Mouse (Mus musculus): Measurements from ENCODE around the gene Gm17581.
A peak's percentile ranks its signal among the peaks of the same experiment; 100 is the strongest.
"Not testable (repeated sequence)": the region's sequence is repeated elsewhere in the genome, so short reads cannot be mapped to it uniquely, and the experiment has no call there.

The Gm17581 gene

DNA sequence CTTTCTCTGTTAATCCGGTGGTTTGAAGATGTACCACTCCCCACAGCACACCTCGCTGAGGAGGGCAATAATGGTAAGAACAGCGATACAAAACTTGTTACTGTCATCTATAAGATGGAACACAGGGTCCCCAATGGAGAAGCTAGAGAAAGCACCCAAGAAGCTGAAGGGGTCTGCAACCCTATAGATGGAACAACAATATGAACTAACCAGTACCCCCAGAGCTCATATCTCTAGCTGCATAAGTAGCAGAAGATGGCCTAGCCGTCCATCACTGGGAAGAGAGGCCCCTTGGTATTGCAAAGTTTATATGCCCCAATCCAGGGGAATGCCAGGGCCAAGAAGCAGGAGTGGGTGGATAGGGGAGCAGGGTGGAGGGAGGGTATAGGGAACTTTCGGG, at the start of gene Gm17581:
Gene Gm17581 (minus strand): TSS at position 101 of the 400 bp plus-strand sequence.
- not testable (repeated sequence) for DNase-seq (ENCODE audit: low spot score in 2 of 2)

DNA sequence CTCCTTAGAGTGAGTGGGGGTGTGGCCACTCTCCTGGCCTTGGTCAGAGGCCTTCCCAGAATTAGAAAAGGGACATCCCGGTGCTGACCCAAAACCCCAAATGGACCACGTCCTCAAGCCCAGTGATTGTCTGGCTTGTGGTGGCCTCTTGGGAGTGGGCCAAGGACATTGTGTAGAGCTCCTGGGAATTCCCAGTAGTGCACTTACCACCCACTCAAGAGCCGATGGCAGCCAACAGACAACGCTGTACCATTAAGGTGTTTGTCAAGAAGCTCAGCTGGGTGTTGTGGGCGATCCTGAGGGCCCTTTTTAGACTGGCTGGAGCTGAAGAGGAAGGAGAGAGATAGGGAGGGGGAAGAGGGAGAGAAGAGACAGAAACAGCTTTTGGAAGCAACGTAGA, 48.9 kb upstream of the Gm17581 start:
- peak; percentile 67 to 72 for DNase-seq (ENCODE audit: low spot score in 2 of 2)

DNA sequence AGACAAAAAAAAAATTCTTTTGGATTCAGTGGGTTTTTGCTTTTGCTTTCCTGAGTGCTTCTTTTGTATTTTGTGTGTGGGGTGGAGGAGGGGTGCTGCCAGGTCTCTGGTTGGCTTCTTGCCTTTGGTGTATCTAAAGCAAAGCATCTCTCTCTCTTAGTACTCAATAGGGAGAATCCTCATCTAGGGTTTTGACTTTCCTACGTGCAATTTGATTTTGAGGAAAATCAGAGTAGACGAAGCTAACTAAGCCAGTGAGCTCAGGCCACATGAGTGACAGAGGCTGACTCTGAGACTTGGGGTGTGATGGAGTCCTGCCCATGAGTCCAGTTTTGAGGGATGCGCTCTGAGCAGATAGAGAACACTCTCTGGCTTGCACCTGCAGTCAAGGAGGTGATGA, 43.8 kb upstream of the Gm17581 start:
- DNase-seq (ENCODE audit: low spot score in 2 of 2) = no peak

DNA sequence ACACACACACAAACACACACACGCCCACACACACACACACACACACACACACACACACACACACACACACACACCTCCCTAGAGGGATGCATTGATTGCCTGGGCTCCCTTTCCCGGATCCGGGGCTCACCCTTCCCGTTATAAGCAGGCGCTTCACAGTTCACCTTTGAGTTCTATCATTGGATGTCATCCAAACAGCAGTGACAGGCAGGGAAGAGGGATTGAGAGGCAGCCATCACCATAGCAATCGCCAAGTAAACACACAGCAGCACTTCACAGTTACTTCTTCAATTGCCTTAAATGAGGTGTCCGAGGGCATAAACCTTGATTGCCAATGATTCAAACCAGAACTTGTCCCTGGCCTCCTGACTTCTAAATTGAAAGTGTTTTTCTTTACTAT, 43.4 kb upstream of the Gm17581 start:
- DNase-seq (ENCODE audit: low spot score in 2 of 2) = no peak

DNA sequence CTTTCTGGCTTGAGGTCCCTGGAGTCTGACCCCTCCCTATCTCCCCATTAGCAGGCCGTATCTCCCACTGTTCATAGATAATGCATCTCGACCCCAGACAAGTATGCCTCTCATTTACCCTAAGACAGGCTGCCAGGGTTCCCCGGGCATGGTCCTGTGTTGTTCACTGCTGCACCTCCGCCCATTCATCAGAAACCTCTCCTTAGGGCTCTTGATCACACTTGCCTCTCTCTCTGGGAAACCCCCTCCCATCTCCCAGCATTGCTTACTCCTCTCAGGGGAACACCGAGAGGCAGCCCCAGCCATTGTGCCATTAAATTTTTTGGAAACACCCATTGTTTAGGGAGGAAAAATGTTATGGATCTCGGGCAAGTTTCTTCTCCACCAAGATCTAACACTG, 42.3 kb upstream of the Gm17581 start:
- DNase-seq (ENCODE audit: low spot score in 2 of 2) = no peak

DNA sequence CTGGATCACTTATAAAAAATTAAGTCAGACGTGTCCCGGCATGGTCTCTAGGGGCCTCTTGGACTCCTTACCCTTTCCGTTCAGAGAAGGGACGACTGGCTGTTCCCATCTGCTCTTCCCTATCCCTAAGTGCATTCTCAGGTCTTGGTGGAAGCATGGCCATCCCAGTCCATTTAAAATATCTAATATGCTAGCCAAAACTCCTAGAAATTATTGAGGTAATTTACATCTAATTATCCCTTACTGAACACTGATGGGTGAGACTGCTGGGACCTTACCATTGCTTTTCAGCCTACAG, 42.0 kb upstream of the Gm17581 start:
- DNase-seq (ENCODE audit: low spot score in 2 of 2) = no peak

DNA sequence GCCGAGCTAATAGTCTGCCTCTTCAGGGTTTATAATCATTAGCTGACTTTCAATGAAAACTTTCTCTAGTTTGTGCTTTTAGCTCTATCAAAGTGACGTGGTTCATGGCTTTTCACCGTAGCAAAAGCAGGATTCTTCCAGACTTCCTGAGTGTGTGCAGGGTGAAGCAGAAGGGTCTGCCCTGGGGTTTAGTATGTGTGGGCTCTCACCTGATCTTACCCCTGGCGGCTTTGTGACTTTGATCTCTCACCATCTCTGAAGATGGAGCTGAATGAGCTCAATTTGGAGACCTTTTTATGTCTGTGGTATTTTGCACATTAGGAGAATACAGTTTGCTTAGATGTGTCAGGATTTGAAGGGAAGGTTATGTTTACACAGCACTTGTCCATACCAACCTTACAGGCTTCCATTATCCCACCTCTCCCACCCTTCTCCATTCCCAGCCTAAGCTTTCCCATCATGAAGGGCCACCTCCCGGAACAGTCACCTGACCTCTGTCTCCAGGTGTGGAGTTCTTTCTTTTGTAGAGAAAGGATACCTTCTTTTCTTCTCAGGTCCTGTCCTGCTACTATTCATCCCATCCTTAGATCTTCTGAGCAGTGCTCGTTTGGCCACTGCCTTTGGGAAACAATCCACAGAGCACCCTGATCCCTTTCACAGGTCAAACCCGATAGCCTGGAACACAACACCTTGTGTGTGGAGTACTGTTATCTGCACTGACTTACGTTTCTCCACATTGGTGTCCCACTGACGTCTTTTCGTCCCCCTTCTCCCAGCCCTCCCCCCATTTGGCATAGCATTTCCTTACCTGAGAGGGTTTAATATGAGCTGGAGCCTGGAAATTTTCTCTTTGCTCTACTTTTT, 41.4 kb upstream of the Gm17581 start:
- no peak for DNase-seq (ENCODE audit: low spot score in 2 of 2)

DNA sequence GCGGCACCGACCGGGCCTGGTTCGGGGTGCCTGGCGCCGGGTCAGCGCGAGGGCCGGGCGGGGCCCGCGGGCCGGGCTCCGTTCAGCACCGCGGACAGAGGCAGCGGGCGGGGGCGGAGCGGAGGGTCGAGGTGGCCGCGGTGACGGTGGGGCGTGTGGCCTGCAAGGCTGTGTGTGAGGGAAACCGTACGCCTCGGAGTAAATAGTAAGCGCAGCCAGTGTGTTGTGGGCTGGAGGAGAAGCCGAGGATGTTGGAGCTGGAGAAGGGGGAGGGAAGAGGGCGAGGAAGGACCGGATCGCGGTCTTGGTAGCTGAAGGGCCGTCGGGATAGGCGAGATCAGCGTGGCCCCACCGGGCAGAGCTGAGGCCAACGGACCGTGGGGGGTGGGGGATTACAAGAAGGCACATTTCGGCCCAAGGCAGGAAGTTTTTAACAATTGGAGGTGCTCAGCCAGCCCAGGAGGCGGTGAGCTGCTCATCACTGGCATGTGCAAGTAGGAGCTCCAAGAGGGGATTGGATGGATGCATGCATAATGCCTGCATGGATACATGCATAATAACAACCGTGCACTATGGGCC, 40.1 kb upstream of the Gm17581 start:
- peak; percentile 44 for DNase-seq (ENCODE audit: low spot score in 2 of 2)

DNA sequence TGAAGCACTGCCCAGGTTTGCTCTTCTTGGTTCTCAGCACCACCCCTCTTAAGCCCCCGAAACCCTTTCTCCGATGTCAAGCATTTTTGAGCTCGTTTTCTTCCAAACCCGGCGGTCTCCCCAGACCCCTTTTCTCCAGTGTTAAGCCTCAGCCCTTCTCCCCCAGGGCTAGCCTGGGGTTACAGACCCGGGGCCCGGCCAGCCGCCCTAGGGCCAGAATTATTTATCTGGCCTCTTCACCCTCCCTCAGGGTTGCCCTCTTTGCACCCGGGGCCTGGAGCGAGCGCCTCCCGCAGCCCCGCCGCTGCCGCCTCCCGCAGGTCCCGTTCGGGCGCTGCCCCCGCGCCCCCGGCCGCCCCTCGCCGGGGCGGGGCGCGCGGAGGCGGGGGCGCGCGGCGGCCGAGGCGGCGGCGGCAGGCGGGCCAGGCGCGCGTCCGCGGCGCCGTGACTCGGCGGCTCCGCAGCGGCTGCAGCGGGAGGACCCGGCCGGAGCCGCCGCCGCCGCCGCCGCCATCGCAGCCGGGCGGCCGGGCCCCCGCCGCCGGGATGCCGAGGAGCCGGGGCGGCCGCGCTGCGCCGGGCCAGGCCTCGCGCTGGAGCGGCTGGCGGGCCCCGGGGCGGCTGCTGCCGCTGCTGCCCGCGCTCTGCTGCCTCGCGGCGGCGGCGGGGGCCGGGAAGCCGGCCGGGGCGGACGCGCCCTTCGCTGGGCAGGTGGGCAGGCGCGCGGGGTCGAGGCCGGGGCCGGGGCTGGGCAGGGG, 39.4 kb upstream of the Gm17581 start, which contains the start of gene Mmp24:
Gene Mmp24 (plus strand): TSS at position 416 of the 758 bp plus-strand sequence.
- DNase-seq (ENCODE audit: low spot score in 2 of 2) = no peak

DNA sequence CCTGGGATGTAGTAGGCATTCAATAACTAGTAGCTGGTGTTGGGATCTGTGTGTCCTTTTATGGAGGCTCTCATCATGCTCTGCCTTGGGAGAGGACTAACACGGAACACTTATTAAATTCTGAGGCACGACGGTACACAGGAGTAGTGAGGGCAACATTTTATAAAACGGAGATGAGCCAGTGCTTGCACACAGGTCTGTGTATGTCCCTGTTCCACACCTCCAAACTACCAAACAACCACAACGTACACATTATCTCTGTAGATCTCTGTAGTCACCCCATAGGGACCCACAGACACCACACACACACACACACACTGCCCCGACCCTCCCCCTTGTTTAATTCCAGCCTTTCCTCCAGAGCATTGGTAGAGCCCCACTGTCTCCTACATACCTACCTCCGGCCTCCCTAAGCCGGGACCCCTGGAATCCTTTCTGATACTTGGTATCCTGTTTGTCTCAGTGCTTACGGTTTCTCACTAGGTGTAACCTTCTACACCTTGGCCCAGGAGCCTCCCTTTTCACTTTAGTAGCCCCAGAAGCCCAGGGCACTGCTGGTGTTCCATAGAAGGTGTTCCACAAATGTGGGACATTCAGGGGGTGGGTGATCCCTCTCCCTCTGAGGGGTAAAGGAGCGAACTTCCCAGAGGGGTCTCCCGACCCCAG, 38.7 kb upstream of the Gm17581 start:
- no peak for DNase-seq (ENCODE audit: low spot score in 2 of 2)

DNA sequence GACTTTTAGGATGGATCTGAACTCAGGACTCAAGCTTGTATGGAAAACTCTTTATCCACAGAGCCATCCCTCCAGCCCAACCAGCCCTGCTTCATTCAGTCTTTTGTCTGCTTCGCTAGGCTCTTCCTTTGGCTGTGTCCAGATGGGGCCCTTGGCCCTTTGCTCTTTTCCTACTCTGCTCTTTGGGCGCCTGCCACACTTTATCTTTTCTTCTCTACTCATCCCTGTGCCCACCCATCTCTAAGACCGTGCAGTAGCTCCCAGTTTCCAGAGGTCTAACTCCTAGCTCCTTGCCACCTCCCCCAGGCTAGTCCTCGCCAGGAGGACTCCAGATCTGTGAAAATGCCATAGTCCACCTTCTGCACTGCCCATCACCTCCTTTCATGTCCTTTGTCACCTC, 38.0 kb upstream of the Gm17581 start:
- DNase-seq (ENCODE audit: low spot score in 2 of 2) = no peak

DNA sequence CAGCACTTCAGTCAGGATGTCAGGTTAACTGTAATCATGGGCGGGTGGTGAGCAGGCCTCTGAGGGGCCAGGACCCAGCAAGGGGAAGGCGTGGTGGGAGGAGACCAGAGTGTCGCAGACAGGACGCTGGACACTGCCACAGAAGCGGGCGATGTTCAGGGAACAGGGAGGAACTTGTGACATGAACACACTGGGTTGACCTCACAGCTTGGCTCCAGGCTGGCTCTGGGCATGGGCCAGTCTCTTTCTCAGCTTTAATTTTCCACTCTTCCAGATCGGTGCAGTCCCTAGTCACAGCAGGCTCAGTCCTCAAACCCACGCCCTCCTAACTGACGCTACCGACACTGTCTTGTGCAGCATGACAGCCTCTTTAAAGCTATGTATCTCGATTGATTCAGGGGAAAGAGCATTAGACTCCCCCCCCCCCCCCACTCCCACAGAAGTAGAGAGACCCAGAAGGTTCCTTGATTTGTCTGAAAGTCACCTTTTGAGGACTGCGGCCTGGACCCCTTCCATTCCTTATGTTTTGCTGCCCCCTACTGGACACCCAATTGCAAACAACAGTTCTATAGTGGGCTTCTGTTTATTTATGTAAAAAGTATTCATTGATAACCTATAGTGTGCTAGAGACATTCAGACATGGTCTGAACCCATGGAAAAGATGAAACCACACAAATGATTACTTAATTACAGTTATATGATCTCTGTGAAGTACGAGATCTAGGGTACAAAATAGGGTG, 29.2 kb upstream of the Gm17581 start:
- peak; percentile 61 to 83 for DNase-seq (ENCODE audit: low spot score in 2 of 2)

DNA sequence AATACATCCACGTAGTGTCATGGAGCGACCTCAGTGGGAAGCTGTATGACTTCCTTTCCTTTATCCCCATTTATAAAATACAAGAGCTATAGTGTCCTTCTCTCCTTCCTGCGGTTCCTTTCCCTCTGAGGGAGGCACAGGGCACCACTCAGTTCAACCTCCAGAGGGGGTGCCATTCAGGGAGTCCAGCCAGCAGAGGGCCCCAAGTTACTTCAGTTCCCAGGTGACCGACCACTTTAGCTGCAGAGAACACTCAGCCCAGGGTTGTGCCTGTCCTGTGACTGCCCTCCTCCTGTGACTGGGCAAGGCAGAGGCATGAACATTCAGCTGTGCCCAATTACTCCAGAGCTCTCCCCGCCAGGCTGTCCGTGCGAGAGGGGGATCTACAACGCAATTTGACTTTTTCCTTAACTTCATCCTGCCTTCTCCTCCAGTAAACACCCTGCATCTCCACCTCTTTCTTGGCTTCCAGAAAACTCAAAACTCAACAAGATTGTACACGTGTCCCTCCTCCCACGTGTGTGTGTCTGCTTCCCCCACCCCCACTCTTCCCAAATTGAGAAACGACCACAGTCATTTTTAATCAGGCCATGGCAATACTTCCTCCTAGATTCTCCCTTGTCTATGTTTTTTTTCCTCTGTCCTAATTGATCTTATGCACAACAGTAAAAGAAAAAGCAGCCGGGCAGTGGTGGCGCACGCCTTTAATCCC, 21.3 kb upstream of the Gm17581 start:
- no peak for DNase-seq (ENCODE audit: low spot score in 2 of 2)

DNA sequence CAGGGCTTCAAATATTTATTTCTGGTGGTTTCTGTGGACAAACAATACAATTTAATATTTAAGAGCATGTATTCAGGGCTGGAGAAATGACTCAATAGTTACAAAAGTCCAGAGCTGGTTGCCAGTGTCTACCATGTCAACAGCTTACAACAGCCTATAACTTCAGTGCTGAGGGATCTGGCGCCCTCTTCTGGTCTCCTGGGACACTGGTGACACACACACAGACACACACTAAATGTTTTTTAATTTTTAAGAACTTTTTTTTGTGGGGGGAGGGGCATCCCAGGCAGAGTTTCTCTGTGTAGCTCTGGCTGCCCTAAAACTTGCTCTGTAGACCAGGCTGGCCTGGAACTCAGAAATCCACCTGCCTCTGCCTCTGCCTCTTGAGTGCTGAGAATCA, 20.1 kb upstream of the Gm17581 start:
- DNase-seq (ENCODE audit: low spot score in 2 of 2) = no peak

DNA sequence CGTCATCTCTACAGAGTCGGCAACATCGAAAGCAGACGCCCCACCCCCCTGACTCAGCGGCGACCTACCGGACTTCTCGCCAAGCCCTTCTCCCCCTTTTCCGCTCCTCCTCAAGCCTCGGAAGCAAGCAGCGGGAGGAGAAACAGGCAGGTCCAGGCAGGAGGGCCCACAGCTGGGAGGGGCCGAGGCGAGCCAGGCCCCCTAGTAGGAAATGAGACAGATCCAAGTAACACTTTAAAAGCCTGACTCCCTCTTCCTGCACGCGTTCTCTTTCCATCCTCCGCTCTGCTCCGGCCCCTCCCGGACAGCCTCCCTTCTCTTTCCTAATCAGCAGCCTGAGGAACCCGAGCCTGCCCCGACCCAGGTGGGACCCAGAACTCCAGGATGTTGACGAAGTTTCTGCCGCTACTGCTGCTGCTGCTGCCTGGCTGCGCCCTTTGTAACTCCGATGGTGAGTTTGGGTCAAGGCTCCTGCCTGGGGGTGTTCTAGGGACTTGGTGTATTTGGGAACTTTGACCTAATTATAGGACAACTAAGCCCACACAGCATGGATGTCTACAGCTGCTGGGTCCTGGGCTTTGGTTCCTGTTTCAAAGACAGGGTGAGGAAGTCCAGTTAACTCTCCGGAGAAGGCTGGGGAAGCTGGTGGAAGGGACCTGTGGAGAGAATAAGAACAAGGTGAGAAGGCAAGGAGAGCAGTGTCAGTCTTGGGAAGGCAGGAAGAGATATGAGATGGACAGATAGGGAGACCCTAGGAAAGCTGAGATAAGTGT, 15.5 kb upstream of the Gm17581 start, which contains the start of gene Procr:
Gene Procr (plus strand): TSS at position 104 of the 773 bp plus-strand sequence.
- DNase-seq (ENCODE audit: low spot score in 2 of 2) = no peak

DNA sequence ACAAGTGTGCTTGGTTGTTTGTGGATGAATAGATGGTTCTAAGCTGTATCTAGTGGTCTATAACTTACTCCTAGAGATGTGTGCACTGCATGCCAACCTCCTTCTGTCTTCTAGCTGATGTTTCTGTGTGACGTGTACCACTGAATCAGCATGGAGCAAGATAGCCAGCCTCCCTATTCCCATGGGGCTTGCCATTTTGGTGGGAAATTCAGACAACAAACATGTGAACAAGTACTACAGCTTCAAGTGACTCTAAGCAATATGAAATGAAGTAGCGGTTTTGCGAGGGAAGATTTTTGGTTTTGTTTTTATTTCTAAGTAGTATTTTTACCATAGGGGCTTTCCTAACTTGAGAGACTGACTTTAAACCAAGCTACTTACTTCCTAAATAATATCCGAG, 13.7 kb upstream of the Gm17581 start:
- DNase-seq (ENCODE audit: low spot score in 2 of 2) = no peak

DNA sequence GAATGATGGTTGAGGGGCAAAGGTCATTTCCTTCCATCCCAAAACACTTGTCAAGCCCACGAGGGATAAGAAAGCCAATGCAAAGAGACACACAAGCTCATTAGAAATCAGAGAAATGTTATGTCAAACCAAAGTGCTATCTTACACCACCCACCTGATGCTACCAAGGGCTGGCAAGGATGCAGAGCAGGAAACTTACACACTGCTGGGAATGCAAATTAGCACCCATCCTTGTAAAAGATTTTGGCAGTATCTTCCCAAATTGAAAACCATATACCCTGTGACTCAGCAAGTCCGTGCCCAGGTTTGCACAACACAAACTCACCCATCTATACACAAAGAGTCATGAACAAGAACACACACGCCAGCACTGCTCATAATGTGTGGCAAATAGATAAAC, 9.8 kb upstream of the Gm17581 start:
- DNase-seq (ENCODE audit: low spot score in 2 of 2) = no peak

DNA sequence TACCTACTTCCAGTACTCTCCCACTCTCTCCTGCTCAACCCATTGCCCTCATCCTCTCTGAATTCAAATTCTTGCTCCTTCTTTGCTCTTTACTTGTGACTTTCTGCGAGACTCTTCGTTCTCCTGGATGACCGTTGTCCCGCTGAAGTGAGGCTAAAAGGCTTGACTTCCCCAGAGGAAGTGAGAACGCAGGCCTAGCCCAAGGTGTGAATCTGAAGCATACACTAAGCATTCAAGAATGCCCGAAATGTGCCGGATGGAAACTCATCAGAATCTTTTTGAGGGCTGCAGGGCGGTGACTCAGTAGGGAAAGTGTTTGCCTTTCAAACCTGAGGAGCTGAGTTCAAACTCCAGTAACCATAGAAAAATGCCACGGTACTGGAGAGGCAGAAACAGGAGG, 7.7 kb upstream of the Gm17581 start:
- no peak for DNase-seq (ENCODE audit: low spot score in 2 of 2)

DNA sequence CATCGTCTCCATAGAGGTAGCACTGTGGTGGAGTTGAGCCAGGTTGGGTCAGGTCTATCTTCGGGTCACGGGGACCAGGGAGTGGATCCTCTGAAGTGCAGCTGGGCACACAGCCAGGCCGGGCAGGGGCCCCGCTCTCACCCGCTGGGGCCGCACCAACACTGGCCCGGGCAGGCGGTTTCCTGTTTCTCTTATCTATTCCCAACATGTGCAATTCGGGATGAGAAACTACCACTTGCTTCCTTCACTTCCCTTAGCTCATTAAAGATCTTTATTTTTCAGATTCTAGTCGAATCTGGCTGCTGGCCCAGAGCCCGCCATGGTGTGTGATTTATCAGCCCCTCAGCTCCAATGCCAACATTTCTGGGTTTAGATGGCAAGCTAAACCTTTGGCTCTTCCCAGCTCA, 7.3 kb upstream of the Gm17581 start:
- DNase-seq (ENCODE audit: low spot score in 2 of 2) = no peak

DNA sequence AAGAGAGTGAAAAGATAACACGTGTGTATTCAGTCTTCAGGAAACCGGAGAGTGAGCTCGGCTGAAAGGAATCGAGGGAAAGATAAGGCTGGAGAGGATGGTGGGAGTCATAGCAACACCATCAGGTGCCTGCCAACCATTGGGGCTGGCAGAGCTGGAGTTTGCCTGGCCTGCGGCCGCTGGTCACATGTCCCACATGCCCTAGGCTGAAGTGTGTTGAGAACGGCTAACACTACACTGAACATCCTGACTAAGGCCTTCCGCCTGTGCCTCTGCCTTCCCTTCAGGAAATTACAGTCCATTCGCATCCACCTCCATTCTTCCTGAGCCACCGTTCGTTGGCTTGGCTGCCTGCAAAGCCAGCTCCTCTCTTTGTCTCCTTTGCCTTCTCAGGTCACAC, 6.5 kb upstream of the Gm17581 start:
- no peak for DNase-seq (ENCODE audit: low spot score in 2 of 2)
